Mouse (Mus musculus) right cerebral cortex, postnatal 25 days (tissue): ENCODE results near the gene Mrpl52.
A peak's percentile ranks its signal among the peaks of the same experiment; 100 is the strongest.

ENCODE experiments used
- DNase-seq: peaks from one replicate; pipeline ENCODE4 v3.0.0; 2022

The Mrpl52 gene

GRCm38 (mm10) chr14:54432837-54433830 lies 6.4 kb downstream of the Mrpl52 start:
- DNase-seq: no peak

- no peak for DNase-seq
Measured at GRCm38 (mm10) chr14:54433941-54434531, 7.3 kb downstream of the Mrpl52 start.

GRCm38 (mm10) chr14:54435194-54435918 lies 8.6 kb downstream of the Mrpl52 start:
- DNase-seq: no peak

- no peak for DNase-seq
Measured at GRCm38 (mm10) chr14:54439155-54439554, 12.4 kb downstream of the Mrpl52 start.

GRCm38 (mm10) chr14:54439610-54440009 lies 12.9 kb downstream of the Mrpl52 start:
- no peak for DNase-seq

- DNase-seq: no peak
Measured at GRCm38 (mm10) chr14:54440538-54440937, 13.8 kb downstream of the Mrpl52 start.

- DNase-seq: no peak
Measured at GRCm38 (mm10) chr14:54441365-54441764, 14.7 kb downstream of the Mrpl52 start.

GRCm38 (mm10) chr14:54442548-54442947 lies 15.8 kb downstream of the Mrpl52 start:
- no peak for DNase-seq

GRCm38 (mm10) chr14:54443196-54443595 lies 16.5 kb downstream of the Mrpl52 start:
- no peak for DNase-seq

GRCm38 (mm10) chr14:54443712-54444618 lies 17.3 kb downstream of the Mrpl52 start:
- DNase-seq: no peak

- no peak for DNase-seq
Measured at GRCm38 (mm10) chr14:54445476-54445875, 18.8 kb downstream of the Mrpl52 start.

GRCm38 (mm10) chr14:54453566-54453965 lies 26.9 kb downstream of the Mrpl52 start:
- DNase-seq: no peak

GRCm38 (mm10) chr14:54454669-54455528 lies 28.2 kb downstream of the Mrpl52 start:
- DNase-seq: no peak

GRCm38 (mm10) chr14:54457907-54458569 lies 31.3 kb downstream of the Mrpl52 start:
- DNase-seq: no peak

GRCm38 (mm10) chr14:54462146-54462545 lies 35.4 kb downstream of the Mrpl52 start:
- no peak for DNase-seq

GRCm38 (mm10) chr14:54463108-54463958 lies 36.6 kb downstream of the Mrpl52 start:
- no peak for DNase-seq

- DNase-seq: peak; percentile 87
Measured at GRCm38 (mm10) chr14:54463959-54464292, 37.2 kb downstream of the Mrpl52 start, which contains the start of gene Lrp10. Gene Lrp10, plus strand, starts transcription at chr14:54464137.

GRCm38 (mm10) chr14:54464293-54465005 lies 37.7 kb downstream of the Mrpl52 start:
- DNase-seq: peak; percentile 17

GRCm38 (mm10) chr14:54471467-54471866 lies 44.8 kb downstream of the Mrpl52 start:
- DNase-seq: no peak
